Mouse (Mus musculus) gastrocnemius, postnatal 10 days (tissue): Measurements from ENCODE around the gene Tmem239. TPM values are rescaled to one million over a fixed set of nuclear protein-coding genes. Genes with fewer than 3 reads are reported as not detected.

Experiments used
- DNase-seq: peaks from one replicate; pipeline ENCODE4 v3.0.0; 2021; ENCODE audit warnings: mixed read lengths
- total RNA-seq, 2 experiments: library from RNA; stranded (reverse); gene quantifications; 2 replicates each; pipeline ENCODE4 v1.2.3; 2021

The Tmem239 gene
- total RNA-seq, 2 experiments from 2014 or later = not detected

DNA sequence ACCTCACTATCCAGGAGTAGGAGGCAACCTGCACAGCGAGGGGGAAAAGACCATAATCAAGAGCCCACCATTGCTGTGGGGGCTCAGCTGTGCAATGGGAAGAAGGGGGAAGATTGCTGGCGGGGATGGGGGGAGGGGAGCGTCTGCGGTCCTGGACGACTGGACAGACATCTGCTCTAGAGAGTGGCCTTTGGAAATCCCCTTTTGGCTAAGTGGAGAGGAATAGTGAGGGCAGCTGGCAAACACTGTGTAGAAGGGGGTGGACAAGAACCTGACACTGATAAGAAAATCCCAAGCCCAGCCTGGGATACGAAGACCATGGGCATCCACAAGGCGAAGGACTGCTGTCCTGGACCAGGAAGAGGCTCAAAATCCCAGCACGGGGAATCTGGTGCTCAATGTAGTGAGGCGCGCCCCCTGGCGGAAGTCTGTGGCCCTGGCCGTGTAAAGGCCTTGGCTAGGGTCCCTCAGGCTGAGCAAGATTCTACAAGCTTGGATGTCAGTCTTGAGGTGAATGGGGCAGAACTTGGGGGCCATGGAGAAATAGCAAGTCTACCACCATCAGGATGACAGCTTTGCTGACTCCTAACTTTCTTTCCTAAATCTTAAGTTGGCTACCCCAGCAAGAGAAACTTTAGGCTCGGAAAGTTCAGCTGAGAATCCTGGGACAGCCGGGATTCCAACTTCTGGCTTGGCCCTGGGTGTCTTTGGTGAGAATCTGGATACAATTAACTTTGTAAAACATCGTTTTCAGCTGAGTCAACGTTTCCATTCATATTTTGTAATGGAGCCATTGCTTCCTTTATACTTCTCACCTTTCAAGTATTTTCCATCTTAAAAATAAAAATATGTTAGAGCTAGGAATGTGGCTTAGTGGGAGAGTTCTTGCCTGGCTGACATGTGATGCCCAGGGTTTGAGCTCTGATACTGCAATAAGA, 5.5 kb downstream of the Tmem239 start:
- DNase-seq = peak; percentile 93

DNA sequence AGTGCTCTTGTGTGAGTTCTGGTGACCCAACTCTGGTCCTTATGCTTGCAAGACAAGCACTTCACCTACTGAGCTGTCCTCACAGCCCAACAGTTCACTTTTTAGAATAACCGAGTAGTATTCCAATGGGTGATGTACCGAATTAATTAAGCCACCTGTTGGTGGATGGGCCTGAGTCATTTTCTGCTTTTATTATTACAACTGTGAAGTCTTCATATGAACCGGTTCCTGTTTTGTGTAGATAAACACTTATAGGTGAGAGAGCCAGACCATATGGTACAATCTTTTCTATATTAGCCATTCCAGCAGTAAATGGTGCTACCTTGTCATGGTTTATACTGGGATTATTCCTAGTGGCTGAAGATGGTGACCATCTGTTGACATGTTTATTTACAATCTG, 6.5 kb downstream of the Tmem239 start:
- DNase-seq = no peak

DNA sequence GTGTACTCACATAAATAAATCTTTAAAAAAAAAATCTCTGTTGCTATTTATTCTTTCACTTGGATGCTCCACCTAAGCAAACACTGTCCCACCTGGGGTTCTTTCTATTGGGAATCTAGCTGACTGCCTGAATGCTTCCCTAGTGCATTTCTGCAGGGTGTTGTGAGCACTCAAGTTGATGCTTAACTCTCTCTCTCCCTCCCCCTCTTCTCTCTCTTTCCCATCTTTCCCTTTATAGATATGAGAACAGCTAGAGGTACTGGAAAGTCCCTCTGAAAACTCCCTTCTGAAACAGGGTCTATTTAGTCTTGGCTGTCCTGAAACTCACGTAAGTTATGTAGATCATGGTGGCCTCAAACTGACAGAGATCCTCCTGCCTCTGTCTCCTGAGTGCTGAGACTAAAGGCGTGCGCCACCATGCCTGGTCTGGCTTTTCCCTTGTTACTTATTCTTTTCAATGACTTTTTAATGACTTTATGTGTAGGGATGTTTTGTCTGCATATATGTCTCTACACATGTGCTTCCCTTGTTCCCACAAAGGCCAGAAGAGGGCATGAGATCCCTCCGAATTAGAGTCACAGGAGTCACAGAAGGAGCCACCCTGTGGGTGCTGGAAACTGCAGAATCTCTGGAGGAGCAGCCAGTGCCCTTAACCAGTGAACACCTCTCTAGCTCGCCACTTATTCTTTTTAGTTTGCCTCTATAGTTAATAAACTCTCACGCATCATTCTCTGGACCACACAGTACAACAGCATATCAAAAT, 8.0 kb downstream of the Tmem239 start:
- DNase-seq = no peak

GRCm38 (mm10) chr2:130421781-130422620, 15.7 kb downstream of the Tmem239 start:
- no peak for DNase-seq

GRCm38 (mm10) chr2:130423397-130424125, 17.3 kb downstream of the Tmem239 start:
- peak; percentile 82 for DNase-seq

GRCm38 (mm10) chr2:130424126-130424853, 18.0 kb downstream of the Tmem239 start, which contains the start of the genes Vps16 and Pced1a:
TSS of gene Vps16 (plus strand) at chr2:130424339.
TSS of gene Pced1a (minus strand) at chr2:130424701.
- DNase-seq = peak; percentile 95

- no peak for DNase-seq
Observed at GRCm38 (mm10) chr2:130425112-130425511, 18.8 kb downstream of the Tmem239 start.

GRCm38 (mm10) chr2:130429851-130430250, 23.6 kb downstream of the Tmem239 start:
- DNase-seq = no peak

DNA sequence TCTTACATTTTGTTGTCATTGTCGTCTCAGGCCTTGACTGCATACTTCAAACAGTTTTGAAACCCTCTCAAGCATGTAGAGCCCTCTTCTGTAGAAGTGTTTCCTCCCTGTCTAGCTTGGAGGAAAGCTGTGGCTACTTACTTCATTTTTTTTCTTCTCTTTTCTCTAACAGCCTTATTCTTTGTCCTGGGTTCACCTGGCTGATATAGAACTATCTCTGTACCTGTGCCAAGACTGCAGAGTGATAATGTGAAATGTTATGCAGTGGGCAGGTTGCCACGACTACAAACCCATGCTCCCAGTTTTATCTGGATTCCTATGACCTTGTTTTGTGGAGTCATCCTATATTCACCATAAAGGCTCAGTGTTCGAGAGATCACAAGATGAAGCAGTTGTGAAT, 24.2 kb downstream of the Tmem239 start:
- DNase-seq = no peak

GRCm38 (mm10) chr2:130432157-130432556, 25.9 kb downstream of the Tmem239 start:
- no peak for DNase-seq

GRCm38 (mm10) chr2:130433152-130433551, 26.9 kb downstream of the Tmem239 start:
- DNase-seq = no peak

DNA sequence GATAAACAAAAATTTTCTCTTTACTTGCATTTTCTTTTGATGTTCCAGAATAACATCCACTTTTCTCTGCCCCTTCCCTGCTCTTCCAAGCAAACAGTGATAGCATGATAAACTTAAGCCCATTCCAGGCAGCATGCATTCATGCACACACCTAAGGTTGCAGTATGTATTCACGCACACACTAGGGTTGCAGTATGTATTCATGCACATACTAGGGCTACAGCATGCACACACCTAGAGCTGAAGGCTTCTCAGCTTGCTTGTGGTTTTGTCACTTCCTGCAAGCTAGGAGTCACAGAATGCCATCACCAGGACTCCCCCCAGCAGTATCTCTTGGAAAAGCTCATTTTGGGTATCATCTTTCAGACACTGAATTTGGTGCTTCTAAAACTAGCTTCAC, 30.5 kb downstream of the Tmem239 start:
- no peak for DNase-seq

DNA sequence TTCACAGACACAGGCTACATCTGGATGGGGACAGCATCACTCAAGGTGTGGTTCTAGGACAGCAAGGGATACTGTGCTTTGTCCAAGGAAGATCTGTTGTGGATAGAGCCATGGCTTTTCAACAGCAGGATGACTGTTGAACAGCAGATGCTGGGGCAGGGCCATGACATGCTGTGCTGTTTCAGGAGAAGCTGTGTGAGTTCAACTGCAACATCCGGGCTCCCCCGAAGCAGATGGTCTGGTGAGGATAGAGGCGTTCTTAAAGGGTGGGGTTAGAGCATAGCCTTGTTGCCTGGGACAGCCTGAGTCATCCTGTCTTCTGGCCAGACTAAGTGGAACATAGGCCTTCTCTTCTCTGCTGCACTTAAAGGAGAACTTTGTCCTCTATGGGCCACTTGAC, 32.6 kb downstream of the Tmem239 start:
- DNase-seq = no peak

DNA sequence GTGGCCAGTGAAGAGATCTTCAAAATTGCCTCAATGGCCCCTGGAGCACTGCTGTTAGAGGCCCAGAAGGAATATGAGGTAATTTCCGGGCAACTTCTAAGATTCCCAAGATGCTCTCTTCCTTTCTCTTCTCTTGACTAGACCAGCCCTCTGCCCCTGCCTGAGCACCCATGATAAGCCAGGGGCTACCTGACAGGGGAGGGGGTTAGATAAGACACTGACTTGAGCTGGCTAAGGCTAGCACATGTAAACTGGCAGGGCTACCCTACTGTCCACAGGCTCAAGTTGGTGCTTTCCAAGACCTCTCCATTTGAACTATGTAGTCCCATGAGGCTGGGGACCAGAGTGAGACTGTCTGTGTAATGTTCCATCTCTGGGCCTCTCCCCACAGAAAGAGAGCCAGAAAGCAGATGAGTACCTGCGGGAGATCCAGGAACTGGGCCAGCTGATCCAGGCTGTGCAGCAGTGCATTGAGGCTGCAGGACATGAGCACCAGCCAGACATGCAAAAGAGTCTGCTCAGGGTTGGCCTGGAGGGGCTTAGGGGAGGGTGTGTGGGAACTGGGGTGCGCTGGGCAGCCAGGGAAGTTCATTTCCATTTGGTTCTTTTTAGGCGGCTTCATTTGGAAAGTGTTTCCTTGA, 33.7 kb downstream of the Tmem239 start:
- no peak for DNase-seq

GRCm38 (mm10) chr2:130442162-130442561, 35.9 kb downstream of the Tmem239 start:
- no peak for DNase-seq

DNA sequence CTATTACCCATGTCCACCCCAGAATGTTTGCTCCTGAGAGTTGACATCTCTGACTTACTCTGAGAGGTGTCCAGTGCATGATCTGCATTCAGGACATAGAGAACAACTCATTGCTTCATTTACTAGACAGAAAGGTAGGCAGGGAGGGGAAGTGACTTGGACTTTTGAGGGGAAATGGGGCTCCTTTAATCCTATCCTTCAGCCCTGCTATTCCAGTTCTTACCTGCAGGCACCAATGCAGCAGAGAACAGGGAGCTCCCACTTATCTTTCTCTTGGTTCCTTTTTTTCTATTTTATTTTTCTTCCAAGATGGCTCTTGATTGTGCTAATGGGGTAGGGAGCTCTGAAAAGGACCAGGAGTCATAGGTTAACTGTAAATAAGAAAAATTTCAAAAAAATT, 42.2 kb downstream of the Tmem239 start:
- DNase-seq = no peak

DNA sequence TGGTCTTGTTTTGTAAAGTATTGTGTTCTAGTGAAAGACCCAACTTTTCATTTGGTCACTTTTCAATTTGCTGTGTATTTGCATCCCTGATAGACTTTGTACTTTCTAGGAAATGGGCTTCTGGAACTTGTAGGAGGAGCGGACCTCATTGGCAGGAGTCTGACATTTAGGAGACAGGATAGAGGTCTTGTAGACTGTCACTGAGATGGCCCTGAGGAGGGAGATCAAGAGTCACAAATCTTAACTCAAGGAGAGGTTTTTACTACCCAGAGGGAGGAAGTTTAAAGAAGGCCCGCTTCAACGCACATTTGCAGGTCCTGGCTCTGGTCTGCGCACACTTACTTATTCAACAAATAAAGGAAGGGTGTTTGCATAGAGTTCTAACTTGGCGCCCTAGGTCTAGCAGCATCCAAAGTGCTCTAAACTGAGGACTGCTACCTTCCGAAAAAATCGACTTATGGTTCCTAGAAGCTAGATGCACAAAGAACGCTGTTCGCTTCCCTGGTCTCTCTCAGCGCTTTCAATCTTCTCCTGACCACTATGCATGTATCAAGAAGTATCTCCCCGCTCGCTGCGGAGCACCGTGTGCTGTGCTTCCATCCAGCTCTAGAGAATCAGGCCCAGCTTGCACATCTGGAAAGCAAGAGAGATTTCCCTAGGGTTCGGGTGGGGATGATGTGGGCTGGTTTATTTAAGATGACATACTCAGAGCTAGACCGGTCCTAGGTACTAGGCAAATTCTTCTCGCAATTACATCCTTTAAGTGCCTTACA, 42.9 kb downstream of the Tmem239 start:
- DNase-seq = no peak

- DNase-seq = peak; percentile 92
Observed at GRCm38 (mm10) chr2:130449794-130450433, 43.6 kb downstream of the Tmem239 start, which contains the start of gene Ptpra. TSS of gene Ptpra (plus strand) at chr2:130450278.

GRCm38 (mm10) chr2:130450434-130450796, 44.1 kb downstream of the Tmem239 start:
- DNase-seq = peak; percentile 72
